In the genomic region with DNA sequence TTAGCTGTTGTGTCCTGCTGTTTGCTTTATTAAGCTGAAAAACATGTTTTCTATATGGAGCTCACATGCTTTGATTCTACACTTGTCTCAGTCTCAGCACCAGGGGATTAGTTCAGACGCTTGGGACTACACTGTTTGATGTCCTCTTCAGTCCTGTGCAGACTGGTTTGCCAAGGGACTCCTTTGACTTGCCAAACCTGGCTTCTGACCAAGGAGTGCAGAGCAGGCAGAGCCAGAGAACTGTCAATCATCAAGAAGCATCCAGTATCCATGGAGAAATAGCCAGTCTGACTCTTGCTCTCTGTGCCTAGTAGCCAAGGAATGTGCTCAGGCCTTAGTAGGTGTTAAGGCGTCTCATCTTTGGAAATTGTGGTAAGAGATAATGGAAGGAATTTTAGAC, we compare ENCODE assay signal across 9 mouse cellular contexts.
DNase-seq lines count a peak whose midpoint lies in the region; TF ChIP-seq lines count a peak whose summit lies in the region.
"Had no signal": no experiment of that assay in that cellular context is flagged by ENCODE, and none has a peak within 500 bp of the region (broad histone marks: within the 10 kb centered on the region; RNA-seq: fewer than 3 reads in every experiment).

No protein-coding gene starts in this region.

- DNase-seq in gastrocnemius, adult 2 months, result peak; percentile 39
- no peak for DNase-seq in gastrocnemius, adult 8-10 months (ENCODE audit: low spot score in 2 of 2)
- DNase-seq in lung, postnatal 14 days, result peak; percentile 19
- DNase-seq in lung, adult 18-20 months, result no peak
- DNase-seq in cerebellum, postnatal 36 days, result peak; percentile 66 to 68
- peak; percentile 21 for DNase-seq in lung, postnatal 36 days
- DNase-seq in kidney, postnatal 25 days, result no peak
- no peak for DNase-seq in T-cell, adult 2 months (ENCODE audit: low spot score)

- H3K4me3 ChIP-seq in gastrocnemius, adult 2 months, result no peak overlapping the region
- H3K4me3 ChIP-seq: liver, embryonic 15.5 days had no signal

- no peak overlapping the region for H3K27ac ChIP-seq in gastrocnemius, adult 2 months
- H3K27ac ChIP-seq: liver, embryonic 15.5 days had no signal

- intact Hi-C loops in gastrocnemius, adult 2 months (cut with DNase I), result no loop called here

- no peak for TF ChIP-seq CTCF in gastrocnemius, adult 2 months (IDR thresholded peaks at IDR 0.05)

Comparison
In these comparisons a context has a peak if more than half of its experiments do, and no peak if none do; other contexts are left out.
1. DNase-seq: peak in gastrocnemius, adult 2 months (single experiment), lung, postnatal 14 days (single experiment), cerebellum, postnatal 36 days (2 of 2) and lung, postnatal 36 days (single experiment); none in gastrocnemius, adult 8-10 months (0 of 2), lung, adult 18-20 months (0 of 2), kidney, postnatal 25 days (0 of 2) and T-cell, adult 2 months (single experiment).